Mouse (Mus musculus): ENCODE data around the gene Atp1b2. TPM values are rescaled to one million over a fixed set of nuclear protein-coding genes. Genes with fewer than 3 reads are reported as not detected.
A peak's percentile ranks its signal among the peaks of the same experiment; 100 is the strongest.

The Atp1b2 gene
- total RNA-seq, 2 experiments from 2014 or later = 391 to 411 TPM

GRCm38 (mm10) chr11:69582230-69582805 is 23.4 kb downstream of the Atp1b2 start:
- Histone ChIP-seq H3K27ac (peak overlapping the region; percentile 98; the same call in 1 of the 2 replicates), H3K4me3 (peak overlapping the region; percentile 82; the same call in 1 of the 2 replicates)
- TF ChIP-seq CTCF (conservative IDR thresholded peaks at IDR 0.05) = no peak
- no peak for DNase-seq (ENCODE audit: low spot score in 2 of 2)

GRCm38 (mm10) chr11:69581814-69582213 is 23.9 kb downstream of the Atp1b2 start:
- no peak for DNase-seq (ENCODE audit: low spot score in 2 of 2)
- peak overlapping the region; percentile 98 for H3K27ac ChIP-seq
- no peak for TF ChIP-seq CTCF (conservative IDR thresholded peaks at IDR 0.05)
- peak overlapping the region; percentile 82 for H3K4me3 ChIP-seq

GRCm38 (mm10) chr11:69581147-69581688 is 24.5 kb downstream of the Atp1b2 start:
- Histone ChIP-seq H3K4me3 (peak overlapping the region; percentile 82), H3K27ac (peak overlapping the region; percentile 98)
- DNase-seq (ENCODE audit: low spot score in 2 of 2) = peak; percentile 90 to 95
- no peak for TF ChIP-seq CTCF (conservative IDR thresholded peaks at IDR 0.05)

DNA sequence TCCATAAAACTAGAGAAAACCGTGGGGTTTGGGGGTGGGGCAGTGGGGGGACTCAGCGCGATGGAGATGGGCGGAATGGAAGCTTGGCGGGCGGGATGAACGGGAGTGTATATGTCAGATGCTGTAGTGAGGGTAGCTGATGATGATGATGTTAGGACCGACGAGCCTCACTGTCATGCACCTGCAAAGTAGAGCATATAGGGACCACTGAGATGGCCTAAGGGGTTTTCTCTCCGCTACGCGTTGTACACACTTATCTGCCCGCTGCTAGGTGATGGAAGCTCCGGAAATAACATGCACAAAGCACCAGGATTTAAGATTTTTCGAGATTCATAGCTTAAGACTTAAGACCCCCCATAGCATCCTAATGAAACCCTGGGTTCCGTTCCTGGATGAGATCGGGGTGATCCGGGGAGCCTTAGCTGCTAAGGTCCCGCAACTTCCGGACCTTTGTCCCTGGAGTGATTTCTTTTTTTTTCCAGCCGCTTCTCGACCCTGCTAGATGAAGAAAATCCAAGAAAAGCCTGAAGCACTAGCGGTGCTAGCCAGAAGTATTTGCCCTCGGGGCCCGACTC is 25.1 kb downstream of the Atp1b2 start:
- Histone ChIP-seq H3K4me3 (peak overlapping the region; percentile 82), H3K27ac (peak overlapping the region; percentile 98)
- DNase-seq (ENCODE audit: low spot score in 2 of 2) = no peak
- no peak for TF ChIP-seq CTCF (conservative IDR thresholded peaks at IDR 0.05)

DNA sequence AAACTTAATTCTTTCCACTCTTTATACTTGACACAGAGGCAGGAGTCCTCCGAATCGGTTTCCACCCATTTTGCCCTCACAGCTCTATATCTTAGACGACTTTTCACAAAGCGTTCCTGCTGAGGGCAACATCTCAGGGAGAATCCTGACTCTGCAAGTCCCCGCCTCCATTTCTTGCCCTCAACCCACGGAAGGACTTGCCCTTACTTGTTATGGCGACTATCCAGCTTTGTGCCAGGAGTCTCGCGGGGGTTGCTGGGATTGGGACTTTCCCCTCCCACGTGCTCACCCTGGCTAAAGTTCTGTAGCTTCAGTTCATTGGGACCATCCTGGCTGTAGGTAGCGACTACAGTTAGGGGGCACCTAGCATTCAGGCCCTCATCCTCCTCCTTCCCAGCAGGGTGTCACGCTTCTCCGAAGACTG is 25.6 kb downstream of the Atp1b2 start, which contains the start of the genes Wrap53 and Trp53:
Gene Wrap53 (minus strand): TSS at position 165 of the 424 bp plus-strand sequence.
Gene Trp53 (plus strand): TSS at position 269 of the 424 bp plus-strand sequence.
- no peak for TF ChIP-seq CTCF (conservative IDR thresholded peaks at IDR 0.05)
- H3K27ac ChIP-seq = peak within 1 kb of the TSS; percentile 98
- peak within 1 kb of the TSS; percentile 94 for H3K4me3 ChIP-seq
- peak; percentile 88 to 93 for DNase-seq (ENCODE audit: low spot score in 2 of 2)

DNA sequence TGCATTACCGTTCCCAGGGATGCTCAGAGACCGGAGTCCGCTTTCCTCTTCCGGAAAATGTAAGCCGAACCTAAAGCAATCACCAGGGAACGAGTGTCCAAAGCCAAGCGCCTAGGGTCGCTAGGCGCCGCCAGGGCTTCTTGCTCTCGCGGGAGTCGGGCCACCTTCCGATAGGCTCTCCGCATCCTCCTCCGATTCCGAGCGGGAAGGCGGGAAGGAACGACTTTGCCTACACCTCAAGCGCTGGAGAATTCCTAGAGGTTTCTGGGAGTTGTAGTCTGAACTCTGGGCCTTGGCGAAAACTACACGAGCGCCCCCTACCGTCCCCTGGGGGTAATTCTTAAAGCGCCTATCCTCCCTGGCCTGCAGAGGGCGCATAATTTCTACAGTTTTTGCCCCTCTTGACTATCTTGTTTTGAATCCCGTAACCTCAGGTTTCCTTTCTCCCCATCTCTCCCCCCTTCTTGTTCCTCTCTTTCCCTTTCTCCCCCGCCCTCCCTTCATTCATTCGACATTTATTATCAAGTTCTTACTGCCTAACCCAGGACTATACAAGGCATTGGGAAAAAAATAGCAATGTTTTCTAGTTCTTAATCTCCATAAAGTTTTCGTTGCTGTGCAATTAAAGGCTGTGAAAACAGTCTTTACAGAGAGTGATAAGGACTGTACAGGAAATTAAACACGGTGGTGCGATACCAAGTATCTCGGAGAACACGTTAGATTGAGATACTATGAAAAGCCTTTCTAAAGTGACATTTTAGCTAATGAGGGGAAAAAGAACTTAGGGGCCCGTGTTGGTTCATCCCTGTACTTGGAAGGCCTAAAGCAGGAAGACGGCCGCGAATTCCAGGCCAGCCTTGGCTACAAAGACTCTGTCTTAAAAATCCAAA is 26.4 kb downstream of the Atp1b2 start:
- peak; percentile 99 for TF ChIP-seq CTCF (conservative IDR thresholded peaks at IDR 0.05)

DNA sequence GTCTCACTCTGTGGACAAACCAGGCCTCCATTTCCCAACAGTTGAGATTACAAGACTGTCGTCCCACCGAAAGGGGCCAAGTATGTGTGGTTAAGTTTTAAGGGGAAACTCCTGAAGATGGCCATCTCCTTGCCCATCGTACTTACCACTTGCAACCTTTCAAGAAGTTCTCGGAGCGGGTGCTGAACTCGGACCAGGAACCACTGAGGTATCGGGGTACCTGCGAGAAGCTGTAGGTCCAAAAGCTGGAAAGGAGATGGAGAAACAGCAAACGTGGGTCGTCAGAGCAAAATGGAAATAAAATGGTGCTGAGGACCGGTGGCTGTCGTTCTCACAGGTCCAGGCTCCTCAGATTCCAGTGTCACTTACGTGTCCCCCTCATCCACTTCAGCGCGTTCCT is 27.4 kb downstream of the Atp1b2 start:
- Histone ChIP-seq H3K4me3 (peak overlapping the region; percentile 94), H3K27ac (peak overlapping the region; percentile 84)
- TF ChIP-seq CTCF (conservative IDR thresholded peaks at IDR 0.05) = no peak
- DNase-seq (ENCODE audit: low spot score in 2 of 2) = no peak

More for the DNA sequence above, 26.4 kb downstream of the Atp1b2 start:
- H3K4me3 ChIP-seq = peak overlapping the region; percentile 94
- DNase-seq (ENCODE audit: low spot score in 2 of 2) = peak; percentile 97 to 99
- peak overlapping the region; percentile 98 for H3K27ac ChIP-seq

GRCm38 (mm10) chr11:69576307-69576706 is 29.4 kb downstream of the Atp1b2 start:
- Histone ChIP-seq H3K4me3 (no peak overlapping the region), H3K27ac (no peak overlapping the region)
- no peak for DNase-seq (ENCODE audit: low spot score in 2 of 2)
- TF ChIP-seq CTCF (conservative IDR thresholded peaks at IDR 0.05) = no peak

GRCm38 (mm10) chr11:69575220-69575619 is 30.5 kb downstream of the Atp1b2 start:
- TF ChIP-seq CTCF (conservative IDR thresholded peaks at IDR 0.05) = peak; percentile 67
- Histone ChIP-seq H3K27ac (no peak overlapping the region), H3K4me3 (no peak overlapping the region)
- no peak for DNase-seq (ENCODE audit: low spot score in 2 of 2)

DNA sequence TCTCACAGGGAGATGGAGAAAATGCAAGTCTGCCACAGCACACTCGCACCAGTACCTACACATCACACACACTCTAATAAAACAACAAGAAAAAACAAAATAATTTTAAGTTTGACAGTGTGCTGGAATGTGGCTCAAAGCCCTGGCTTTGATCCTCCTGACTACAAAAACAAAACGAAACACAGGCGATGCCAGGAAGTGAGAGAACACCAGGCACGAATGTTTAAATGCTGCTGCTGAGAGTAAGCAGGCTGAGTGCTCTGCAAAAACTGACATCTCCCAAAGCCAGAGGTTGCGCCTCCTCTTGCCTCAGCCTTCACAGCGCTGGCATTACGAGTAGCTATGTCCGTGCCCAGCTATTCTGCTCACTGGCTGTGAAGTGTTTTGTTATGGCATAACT is 40.6 kb downstream of the Atp1b2 start:
- DNase-seq (ENCODE audit: low spot score in 2 of 2) = no peak
- no peak for TF ChIP-seq CTCF (conservative IDR thresholded peaks at IDR 0.05)
- H3K27ac ChIP-seq = peak overlapping the region; percentile 75
- H3K4me3 ChIP-seq = no peak overlapping the region

DNA sequence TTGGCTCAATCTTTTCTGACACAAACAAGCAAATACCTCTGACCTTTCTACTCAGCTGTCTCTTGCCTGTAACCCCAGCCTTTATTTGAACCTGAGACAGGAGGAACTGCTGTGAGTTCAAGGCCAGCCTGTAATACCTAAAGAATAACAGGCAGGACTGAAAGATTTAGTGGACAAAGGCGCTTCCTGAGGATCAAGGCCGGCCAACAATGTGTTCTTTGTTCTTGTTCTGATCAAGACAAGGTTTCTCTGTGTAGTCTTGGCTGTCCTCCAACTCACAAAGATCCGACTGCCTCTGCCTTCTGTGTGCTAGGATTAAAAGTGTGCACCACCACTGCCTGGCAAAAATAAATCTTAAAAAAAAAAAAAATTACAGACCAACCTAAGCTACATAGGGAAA is 41.4 kb downstream of the Atp1b2 start:
- no peak for DNase-seq (ENCODE audit: low spot score in 2 of 2)
- peak overlapping the region; percentile 75 for H3K27ac ChIP-seq
- no peak for TF ChIP-seq CTCF (conservative IDR thresholded peaks at IDR 0.05)
- no peak overlapping the region for H3K4me3 ChIP-seq

- DNase-seq (ENCODE audit: low spot score in 2 of 2) = no peak
- Histone ChIP-seq H3K27ac (peak overlapping the region; percentile 75), H3K4me3 (no peak overlapping the region)
- TF ChIP-seq CTCF (conservative IDR thresholded peaks at IDR 0.05) = no peak
These were observed 42.4 kb downstream of the Atp1b2 start for GRCm38 (mm10) chr11:69563373-69563772.

All from layer of hippocampus, adult 2 months (tissue).